Mouse (Mus musculus): ENCODE measurements around the gene Ugt8a.

Ugt8a gene

GRCm38 (mm10) chr3:125938092-125938755, at the start of gene Ugt8a:
Ugt8a (minus strand) TSS chr3:125938619.
- peak; percentile 45 for DNase-seq (ENCODE audit: inconsistent ontology term)

GRCm38 (mm10) chr3:125986639-125987038, 48.2 kb upstream of the Ugt8a start:
- DNase-seq (ENCODE audit: inconsistent ontology term), result no peak

- DNase-seq (ENCODE audit: inconsistent ontology term), result no peak
Observed at GRCm38 (mm10) chr3:125983707-125984420, 45.4 kb upstream of the Ugt8a start.

DNA sequence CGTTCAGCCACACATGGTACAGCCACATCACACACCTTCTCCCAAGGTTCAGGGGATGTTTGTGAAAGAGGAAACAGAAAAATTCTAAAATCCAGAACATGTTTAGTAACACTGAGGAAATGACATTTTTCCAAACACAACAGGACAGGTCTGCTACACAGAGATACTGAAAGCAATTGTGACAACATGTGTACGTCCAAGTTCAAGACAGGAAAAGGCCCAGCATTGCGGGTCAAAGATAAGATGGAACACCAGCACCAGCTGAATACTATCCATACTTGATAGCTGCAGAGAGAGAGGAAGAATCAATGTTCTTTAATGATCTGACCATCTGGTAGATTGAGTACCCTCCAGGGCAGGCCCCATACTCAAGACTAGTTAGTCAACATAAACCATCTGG, 41.1 kb upstream of the Ugt8a start:
- no peak for DNase-seq (ENCODE audit: inconsistent ontology term)

DNA sequence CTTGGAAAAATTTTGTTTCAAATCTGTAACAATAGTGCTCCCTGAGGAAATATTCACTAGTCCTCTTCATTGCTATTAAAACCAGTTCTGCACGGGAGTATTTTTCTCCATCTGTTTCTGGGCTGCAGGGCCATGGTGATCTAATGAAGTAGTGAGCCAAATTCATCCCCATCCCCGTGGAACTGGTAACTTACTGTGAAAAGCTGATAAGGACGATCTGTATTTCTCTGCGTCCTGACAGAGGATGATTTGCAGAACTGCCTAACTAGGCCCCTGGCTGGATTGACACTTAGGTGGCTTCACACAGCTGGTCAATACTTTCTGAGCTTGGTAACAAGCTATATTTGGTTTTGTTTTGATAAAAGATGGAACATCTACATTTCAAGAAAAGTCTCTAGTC, 37.5 kb upstream of the Ugt8a start:
- DNase-seq (ENCODE audit: inconsistent ontology term), result no peak

DNA sequence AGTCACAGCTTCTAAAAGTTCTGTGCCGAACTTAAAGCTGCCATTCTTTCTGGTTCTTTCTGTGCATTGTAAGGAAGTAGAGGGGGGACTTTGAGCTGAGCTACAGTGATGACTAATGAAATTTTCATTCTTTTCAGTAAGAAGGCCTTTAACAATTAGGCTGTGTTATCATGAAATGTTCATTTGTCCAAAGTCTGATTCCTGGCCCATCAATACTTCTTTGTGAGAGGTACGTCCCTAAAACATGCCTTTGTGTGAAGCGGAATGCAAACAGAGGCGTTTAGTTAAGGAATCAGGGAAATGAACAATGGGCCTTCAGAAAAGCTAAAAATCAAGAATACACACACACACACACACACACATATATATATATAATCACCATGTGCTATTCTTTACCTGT, 31.0 kb upstream of the Ugt8a start:
- peak; percentile 29 for DNase-seq (ENCODE audit: inconsistent ontology term)

DNA sequence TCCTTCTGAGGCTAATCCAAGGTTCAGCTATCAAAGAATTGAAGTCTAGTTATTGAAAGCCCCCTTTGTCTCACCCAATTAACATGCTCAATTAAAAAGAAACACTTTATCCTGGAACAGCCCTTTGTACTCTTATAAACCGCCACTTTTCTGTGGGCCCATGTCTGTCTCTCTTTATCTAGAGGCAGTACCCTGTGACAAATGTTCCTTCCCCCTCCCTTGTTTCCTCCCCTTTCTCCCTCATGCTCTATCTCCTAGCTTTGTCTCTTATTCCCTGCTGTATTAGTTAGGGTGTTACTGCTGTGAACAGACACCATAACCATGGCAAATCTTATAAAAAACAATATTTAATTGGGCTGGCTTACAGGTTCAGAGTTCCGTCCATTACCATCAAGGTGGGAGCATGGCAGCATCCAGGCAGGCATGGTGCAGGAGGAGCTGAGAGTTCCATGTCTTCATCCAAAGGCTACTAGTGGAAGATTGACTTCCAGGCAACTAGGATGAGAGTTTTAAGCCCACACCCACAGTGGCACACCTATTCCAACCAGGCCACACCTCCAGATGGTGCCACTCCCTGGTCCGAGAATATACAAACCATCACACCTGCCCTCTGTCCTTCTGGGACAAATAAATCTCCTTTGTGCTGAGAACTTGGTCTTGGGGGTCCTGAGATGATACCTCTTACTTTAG, 17.9 kb upstream of the Ugt8a start:
- peak; percentile 2 for DNase-seq (ENCODE audit: inconsistent ontology term)

DNA sequence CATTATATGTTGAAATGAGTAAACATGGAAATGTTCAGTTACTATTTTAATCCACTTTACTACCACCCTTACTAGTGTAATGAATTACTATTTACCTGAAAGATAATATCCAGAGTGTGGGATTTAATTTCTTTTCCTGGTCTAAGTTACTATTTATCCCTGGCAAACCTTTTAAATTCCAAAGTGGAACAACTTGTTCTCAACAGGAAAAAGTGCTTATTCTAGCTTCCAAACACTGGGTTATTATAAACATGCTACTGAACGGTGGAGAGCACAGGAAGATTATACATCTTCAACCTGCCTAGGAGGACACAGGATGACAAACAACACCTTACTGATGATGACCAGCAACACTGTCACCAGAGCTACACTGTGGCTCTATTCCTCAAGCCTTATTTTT, 16.5 kb upstream of the Ugt8a start:
- DNase-seq (ENCODE audit: inconsistent ontology term), result no peak

- no peak for DNase-seq (ENCODE audit: inconsistent ontology term)
Observed at GRCm38 (mm10) chr3:125940811-125941210, 2.4 kb upstream of the Ugt8a start.

DNA sequence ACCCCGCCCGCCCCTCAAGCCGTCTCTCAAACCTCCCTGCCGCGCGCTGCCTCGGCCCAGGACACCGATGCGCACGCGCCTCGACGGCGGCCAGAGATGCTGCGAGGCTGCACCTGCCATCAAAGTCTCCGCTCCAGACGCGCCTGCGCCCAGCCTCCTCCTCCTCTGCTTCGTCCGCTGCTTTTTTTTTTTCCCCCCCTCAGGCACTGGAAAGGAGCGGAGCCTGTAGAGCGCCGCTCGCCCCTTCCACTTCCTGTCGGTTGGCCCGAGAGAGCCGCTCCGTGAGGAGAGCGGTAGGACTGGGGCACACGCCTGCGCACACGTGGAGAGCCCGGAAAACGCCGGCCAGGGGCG, 314 bp upstream of the Ugt8a start:
- peak; percentile 25 for DNase-seq (ENCODE audit: inconsistent ontology term)

DNA sequence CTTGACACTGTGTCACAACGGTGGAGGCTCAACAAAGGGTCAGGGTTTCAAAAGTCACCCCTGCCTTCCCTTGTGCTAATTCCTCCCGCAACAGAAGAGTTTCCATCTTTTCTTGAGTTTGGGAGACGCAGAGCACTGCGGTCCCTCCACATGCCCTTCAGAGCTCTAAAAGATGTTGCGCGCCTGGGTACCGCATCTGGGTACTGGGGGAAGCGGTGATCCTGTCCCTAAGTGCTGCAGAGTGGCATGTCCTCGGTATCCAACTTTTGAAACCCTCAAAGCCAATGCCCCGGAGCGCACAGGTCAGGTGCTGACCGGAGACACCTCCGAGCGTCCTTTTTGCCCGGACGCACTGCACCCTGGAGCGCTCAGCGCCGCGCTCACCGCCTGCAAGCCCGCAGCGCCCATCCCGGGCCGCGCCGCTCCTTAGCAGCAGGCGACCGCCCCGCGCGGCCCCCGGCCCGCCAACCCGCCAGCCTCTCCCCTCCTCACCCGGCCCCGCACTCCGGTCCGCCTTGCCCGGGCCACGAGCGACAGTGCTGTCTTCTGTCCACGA, 805 bp downstream of the Ugt8a start:
- DNase-seq (ENCODE audit: inconsistent ontology term), result peak; percentile 36

DNA sequence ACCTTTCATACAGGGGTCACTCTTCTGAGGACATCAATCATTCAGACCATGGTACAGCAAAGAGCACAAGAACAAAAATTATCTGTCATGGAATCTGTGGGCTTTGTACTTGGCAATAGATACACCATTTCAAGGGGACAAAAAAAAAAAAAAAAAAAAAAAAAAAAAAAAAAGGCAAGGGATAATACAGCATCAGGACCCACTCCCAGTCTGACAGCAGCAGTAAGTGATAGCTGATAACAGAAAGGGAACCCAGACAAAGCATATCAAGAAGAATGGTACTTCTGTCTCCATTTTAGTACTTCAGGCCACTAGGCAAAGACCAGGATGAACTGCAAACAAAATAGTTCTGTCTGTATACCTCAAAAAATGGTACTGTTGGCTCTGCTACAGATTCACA, 2.6 kb downstream of the Ugt8a start:
- no peak for DNase-seq (ENCODE audit: inconsistent ontology term)

DNA sequence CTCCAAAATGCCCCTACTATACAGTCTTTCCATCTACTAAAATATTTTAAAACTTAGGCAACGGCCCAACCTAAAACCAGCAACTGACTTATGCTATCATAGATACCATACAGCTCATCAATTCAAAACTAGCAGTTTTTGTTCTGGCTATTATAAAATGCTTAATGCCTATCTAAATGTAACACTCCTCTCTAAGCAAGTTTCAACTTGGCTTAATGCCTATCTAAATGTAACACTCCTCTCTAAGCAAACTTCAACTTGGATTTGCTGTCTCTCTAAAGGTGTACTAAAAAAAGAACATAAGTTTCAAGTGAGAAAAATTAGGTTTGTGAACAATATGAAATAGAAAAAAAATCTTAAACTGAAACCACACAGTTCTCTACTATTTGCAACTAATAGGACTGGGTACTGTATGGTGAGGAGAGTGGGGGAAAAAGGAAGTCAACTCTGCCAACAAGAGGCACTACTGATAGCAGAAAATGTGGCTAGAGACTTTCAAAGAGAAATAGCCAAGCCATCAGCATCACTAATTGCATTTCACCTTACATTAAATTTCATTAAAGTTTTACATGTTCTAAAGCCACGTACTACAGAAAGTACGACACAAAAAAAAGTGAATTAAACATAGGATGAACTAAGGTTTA, 5.7 kb downstream of the Ugt8a start:
- DNase-seq (ENCODE audit: inconsistent ontology term), result no peak

DNA sequence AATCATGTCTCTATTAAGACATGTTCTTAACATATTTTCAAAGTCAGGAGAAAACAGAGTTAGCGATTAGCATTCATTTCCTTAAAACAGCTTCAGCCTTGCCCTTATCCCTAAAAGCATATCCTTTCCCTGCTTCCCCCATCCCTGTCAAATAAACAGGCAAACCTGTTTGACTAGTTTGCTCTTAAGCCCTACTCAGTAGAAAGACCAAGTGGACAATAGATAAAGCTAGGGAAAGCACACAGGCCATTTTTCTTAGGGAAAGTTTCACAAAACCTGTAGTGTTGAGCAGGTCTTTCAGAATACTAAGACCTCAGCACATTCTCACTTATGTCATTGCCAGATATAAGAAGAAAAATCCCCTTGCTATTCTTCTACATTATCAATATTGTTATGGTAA, 7.4 kb downstream of the Ugt8a start:
- DNase-seq (ENCODE audit: inconsistent ontology term), result no peak

DNA sequence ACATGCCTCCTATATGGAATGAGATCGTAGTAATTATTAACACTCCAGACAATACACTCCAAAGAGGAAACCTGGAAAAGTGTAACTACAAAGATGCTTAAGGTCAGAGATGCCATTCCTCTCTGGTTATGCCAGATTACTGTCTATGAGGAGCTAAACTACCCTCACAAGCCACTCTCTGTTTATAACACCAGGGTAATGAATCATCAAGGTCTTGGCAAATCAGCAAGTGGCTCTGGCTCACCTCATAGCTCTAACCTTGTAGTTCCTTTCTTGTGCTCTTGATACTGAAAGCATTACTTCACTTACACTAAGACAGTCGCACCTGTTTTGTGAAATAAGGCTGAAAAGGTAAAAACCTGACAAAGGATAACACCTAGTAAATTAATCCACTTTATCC, 17.5 kb downstream of the Ugt8a start:
- DNase-seq (ENCODE audit: inconsistent ontology term), result no peak

GRCm38 (mm10) chr3:125898976-125899375, 39.4 kb downstream of the Ugt8a start:
- no peak for DNase-seq (ENCODE audit: inconsistent ontology term)

GRCm38 (mm10) chr3:125887109-125887508, 51.3 kb downstream of the Ugt8a start:
- no peak for DNase-seq (ENCODE audit: inconsistent ontology term)

DNA sequence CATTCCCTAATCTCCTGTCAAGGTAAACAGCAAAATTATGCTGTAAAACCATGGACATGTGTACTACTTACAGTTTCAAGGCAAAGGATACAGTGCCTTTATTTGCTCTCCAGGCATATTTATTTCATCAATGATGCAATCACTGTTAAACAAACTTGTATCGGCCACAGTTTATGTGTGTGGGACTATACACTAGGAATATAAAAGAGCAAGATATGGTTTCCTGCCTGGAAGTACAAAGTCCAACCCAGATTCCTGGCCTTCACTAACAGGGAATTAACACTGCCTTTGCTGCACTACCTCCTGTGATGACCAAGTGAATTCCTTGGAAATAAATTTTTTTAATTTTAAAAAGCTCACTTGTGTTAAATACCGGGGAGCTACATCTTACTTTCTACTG, 53.5 kb downstream of the Ugt8a start:
- no peak for DNase-seq (ENCODE audit: inconsistent ontology term)

GRCm38 (mm10) chr3:125884423-125884822, 54.0 kb downstream of the Ugt8a start:
- DNase-seq (ENCODE audit: inconsistent ontology term), result no peak

DNA sequence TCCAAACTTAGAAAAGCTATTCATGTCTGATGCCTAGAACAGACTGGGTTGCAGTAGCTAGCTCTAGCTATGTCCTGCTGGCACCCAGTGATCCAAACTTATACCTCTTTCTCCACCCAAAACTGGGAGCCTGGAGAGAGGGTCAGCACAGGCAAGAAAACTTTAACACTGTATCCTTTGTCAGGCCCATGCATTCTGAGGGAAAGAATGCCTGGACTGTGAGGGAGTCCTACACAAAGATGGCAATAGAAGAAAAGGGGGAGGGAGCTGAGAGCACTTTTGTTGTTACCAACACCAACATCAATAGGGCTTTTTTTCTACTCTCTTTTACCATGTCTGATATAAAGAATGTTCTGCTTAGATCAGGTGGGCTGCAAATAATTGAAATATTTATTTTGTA, 55.4 kb downstream of the Ugt8a start:
- DNase-seq (ENCODE audit: inconsistent ontology term), result no peak

DNA sequence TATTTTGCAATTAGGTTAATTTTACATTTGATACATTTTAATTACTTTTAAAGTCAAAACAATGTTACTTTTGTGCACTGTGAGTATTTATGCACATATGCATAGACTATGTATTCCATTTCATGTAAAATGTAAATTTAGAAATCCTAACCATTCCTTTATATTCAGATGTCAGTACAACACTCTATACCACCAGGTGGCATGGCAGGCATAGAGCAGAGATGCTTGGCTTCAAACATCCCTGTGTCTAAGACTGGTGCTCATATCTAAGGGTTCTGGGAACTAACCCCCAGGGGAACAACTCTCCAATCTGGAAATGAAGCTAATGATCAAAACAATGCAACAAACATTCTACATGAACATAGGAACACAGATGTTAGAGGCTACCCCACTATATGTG, 56.6 kb downstream of the Ugt8a start:
- no peak for DNase-seq (ENCODE audit: inconsistent ontology term)

DNA sequence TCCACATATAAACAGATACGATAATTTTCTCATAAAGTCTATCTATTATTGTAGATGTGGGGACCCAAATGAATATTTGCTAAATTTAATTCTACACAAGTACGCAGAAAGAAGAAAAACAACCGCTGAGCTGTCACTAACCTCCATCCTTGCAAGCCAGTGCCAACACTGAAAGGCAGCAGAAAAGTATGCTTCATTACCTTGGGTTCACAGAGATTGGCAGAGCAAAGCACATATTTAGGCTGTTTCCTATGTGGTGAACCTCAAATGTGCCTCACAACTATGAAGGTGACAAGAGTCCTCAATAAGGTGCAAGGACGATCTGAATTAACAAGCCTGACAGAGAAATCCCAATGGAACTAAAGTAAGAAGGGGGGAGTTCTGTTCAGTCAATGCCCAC, 64.0 kb downstream of the Ugt8a start:
- peak; percentile 31 for DNase-seq (ENCODE audit: inconsistent ontology term)

All from Muller cell, postnatal 12 days (primary cell).